Mouse (Mus musculus): ENCODE data around the gene Ndc80.
"Not testable (repeated sequence)": the region's sequence is repeated elsewhere in the genome, so short reads cannot be mapped to it uniquely, and the experiment has no call there.

Gene Ndc80

DNA sequence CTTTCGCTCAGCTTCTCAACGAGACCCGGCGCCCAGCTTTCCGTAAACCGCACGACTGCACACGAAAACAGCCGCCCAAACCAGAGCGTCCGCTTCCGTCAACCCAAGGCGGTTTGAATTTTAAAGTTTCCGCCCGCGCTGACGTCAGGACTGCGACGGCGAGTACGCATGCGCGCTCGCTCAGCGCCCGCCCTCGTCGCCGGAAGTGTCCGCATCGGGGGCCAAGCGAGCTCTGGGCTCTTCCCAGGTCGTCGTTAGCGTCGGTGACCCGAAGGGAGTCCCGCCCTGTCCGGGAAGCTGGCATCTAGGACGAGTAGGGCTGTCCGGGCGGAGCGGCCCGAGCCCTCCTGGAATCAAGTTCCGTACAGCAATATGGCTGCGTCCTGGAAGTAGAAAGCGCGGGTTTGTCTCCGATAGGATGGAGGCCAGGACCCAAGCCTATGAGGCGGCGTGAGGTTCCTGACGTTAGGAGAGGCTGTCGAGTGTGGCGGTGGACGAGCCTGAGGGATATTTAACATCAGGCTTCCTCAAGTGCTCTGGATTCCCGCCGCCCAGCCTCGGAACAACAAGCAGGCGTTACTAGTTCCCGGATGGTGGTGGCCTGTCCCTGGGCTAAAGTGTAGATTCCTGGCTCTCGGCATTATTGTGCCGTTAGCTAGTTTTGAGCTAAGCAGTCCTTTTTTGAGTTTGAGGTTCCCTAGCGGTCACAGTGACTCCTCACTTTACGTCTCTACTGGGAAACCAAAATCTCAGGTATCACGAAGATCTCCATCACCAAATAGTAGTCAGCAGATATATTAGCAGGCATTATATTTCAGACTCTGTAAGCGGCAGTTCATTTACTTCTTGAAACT lies at the start of gene Ndc80:
Gene Ndc80 (minus strand): TSS at position 147 of the 854 bp plus-strand sequence.
- peak; percentile 89 for DNase-seq (ENCODE audit: low spot score)

DNA sequence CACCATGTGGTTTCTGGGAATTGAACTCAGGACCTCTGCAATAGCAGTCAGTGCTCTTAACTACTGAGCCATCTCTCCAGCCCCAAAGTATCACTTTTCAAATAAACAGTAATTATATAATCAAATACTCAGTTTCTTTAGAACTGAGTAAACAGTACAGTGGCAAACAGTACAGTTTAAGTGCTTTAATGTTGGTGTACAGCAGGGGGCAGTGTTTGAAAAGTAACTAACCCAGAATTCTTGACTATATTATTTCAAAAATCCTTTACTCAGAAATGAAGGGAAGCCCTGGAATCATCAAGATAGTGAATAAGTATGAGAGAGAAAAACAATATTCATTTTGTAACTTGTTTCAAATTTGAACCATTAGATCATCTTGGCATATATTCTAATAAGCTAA lies 35.0 kb upstream of the Ndc80 start:
- DNase-seq (ENCODE audit: low spot score) = peak; percentile 26

DNA sequence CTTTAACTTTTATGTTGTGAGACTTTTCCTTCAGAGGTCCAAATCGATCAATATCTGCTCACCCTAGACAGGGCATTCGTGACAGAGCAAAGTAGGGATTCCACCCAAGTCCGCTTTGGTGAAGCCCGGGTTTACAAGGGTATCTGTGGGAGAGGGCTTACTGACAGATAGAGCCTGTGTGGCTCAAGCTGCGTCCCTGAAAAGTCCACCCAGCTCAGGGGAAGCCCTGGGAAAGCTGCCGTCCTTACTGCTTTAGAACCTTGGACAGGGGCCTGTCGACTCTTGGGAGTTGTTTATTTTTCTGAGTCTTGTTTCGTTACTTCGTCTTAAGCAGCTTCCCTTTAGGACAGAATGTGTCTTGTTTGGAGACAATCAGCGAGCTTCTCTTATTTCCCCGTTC lies 26.2 kb upstream of the Ndc80 start:
- no peak for DNase-seq (ENCODE audit: low spot score)

DNA sequence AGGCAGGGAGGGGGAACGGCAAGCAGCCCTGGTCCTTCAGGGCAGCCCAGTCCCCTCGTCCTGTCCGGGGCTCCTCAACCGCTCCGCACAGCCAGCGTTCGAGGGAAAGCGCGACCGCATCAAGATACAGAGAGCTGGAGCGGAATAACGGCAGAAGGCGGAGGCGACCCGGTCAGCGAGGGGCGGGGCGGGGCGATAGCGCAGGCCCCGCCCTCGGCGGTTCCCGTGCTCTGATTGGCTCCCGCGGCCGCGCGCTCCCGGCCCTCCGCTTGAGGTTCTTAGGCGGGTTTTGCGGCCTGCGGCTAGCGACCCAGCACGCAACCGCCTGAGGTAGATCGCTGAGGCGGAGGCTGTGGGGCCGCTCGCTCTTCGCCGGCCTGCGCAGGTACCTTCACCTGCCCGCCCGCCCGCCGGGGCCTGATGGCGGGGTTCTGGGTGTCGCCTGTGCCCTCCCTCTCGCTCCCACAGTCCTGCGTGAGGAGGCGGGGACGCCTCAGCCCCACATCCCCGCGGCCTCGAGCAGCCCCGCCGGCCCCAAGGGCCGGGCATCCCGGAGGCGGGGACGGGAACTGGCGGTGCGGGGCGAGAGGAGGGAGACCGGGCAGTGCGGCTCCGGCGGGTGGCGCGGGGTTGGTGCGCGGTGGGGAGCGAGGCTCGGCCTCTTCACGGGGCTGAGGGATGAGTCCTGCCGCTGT lies 25.2 kb upstream of the Ndc80 start, which contains the start of gene Spdya:
Gene Spdya (plus strand): TSS at position 305 of the 695 bp plus-strand sequence.
- peak; percentile 86 for DNase-seq (ENCODE audit: low spot score)

DNA sequence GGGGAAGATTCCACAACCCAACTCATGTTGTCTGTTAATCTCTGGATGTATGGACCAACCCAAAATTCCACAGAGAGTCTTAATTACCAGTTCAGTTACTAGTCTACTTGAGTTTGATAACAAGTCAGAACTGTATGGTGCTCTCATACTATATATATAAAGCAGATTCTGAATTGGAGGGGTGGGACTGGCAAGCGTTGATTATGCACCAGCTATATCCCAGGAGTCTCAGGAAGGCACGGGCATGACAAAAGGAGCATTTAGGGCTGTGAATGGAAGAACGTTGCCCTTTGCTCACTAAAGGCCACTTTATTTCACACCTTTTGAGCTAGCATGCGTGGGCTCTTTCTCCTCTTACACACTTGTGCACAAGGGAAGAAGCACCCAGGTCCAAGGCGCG lies 24.7 kb upstream of the Ndc80 start:
- DNase-seq (ENCODE audit: low spot score) = no peak

DNA sequence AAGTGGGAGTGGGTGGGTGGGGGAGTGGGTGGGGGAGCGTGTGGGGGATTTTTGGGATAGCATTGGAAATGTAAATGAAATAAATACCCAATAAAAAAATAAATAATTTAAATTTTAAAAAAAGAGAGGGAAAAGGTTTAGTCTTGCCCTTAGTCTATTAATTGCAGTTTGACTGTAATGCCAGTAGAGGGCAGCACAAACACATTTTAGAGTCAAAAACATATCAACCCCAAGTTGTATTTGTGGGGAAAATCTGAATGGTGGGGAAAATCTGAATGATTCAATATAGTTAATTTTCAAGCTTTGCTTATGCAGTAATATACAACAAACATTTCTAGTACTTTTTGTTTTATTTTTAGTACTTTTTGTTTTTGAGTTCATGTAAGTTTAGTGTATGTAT lies 21.9 kb upstream of the Ndc80 start:
- peak; percentile 46 for DNase-seq (ENCODE audit: low spot score)

DNA sequence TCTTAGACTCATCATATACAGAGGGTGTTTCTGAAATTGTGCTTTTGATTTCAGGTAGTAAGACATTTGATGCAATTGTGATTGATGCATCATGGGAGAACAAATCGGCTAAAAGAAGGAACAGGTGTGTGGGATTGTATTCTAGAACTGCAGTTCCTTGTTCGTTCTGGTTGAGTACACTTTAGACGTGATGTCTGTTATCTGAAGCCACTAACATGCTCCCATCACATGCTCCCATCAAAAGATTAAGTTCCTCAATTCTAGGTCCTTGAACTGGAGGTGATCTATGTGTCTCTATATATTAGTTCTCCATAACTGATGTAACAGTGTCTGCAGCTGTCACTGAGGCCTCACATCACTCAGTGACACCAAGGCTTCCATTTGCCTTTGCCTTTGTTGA lies 10.5 kb upstream of the Ndc80 start:
- no peak for DNase-seq (ENCODE audit: low spot score)

DNA sequence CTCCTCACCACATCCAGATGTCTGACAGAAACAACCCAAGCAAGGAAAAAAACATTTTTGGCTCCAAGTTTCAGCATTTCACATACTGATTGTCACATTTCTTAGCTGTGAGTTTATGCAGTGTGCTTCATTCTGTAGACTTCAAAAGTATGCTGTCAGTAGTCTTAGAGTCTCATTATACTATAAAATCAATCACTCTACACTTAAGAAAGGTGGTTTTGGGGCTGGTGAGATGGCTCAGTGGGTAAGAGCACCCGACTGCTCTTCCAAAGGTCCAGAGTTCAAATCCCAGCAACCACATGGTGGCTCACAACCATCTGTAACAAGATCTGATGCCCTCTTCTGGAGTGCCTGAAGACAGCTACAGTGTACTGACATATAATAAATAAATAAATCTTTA lies 8.9 kb upstream of the Ndc80 start:
- not testable (repeated sequence) for DNase-seq (ENCODE audit: low spot score)

DNA sequence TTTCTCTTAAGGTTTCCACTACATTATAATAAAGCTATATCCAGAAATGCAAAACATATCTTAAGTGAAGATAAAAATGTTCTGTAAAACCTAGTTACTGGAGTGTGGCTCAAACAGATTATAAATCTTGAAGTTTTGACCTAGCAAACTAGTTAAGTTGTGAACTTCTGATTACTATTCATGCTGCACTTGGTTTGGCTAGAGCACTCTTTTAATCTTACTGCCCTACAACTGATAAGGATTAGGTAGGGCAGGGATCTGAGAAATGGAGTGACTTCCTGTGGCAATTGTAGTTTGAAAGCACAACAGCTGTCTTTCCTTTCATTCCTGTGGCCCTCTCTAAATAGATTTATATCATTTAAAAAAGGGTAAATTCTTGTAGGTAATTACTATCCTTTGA lies 1.4 kb upstream of the Ndc80 start:
- DNase-seq (ENCODE audit: low spot score) = no peak

DNA sequence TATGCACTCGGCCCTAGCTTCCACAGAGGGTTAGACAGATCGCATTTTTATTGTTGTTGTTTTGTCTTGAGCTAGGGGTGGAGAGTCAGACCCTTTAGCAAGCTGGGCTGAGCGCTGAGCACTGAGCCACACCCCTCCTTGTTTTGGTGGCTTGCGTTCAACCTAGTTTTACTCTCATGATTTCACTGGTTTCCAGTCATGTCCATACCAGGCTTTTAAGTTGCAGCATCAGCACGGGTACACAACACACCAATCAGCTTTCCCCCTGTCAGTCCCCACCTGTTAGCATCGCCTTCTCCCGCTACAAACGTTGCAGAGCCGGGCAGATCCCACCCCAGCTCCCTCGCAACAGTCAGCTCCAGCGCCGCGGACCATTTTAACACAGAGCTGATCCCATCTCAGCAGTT lies 352 bp downstream of the Ndc80 start:
- DNase-seq (ENCODE audit: low spot score) = no peak

DNA sequence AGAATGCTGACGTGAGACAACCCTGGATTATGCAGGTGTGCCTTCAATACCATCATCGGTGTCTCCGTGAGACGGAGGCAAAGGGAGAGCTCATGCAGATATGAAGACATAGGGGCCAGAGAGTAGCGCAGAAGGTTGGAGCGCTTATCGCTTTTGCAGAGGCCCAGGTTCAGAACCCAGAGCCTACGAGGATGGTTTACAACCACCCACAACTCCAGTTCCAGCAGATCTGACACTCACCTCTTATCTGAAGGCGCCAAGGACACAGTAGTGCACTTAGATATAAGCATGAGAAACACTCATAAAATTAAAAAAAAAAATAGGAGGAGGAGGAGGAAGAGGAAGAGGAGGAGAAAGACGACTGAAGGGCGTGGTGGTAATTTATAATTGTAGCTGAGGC lies 16.4 kb downstream of the Ndc80 start:
- DNase-seq (ENCODE audit: low spot score) = no peak

DNA sequence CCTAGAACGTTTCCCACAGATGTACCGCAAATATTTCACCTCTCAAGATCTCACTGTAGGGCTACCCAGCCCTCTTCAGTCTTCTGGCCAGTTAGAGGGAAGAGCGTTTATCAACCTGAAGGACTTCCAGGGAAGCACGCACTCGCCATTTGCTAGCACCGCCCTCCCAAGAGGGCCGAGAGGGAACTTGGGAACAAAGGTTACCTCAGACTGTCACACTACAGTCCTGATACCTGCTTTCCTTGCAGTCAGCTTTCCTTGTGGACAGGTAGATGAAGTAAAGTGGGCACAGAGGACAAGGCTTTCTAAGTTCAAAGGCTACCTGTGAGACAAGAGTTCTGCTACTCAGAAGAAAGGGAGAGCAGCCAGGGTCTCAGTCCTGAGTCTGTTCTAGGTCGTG lies 19.8 kb downstream of the Ndc80 start:
- DNase-seq (ENCODE audit: low spot score) = no peak

DNA sequence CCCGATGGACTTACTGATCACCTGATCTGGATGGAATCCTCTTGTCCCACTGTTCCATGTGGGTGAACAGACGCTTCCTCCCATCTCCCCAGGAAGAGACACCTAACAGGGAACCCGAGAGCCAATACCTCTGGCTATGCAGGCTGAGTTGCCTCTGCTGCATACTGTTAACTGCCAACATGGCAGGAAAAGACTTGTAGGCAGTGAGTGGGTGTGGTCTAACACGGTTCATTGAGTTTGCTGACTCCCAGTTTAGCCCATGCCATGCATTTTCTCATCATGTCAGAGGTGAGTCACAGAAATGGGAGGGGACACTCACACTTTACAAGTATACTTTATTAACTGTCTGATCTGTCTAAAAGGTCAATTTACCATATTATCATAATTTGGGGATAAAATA lies 30.9 kb downstream of the Ndc80 start:
- no peak for DNase-seq (ENCODE audit: low spot score)

DNA sequence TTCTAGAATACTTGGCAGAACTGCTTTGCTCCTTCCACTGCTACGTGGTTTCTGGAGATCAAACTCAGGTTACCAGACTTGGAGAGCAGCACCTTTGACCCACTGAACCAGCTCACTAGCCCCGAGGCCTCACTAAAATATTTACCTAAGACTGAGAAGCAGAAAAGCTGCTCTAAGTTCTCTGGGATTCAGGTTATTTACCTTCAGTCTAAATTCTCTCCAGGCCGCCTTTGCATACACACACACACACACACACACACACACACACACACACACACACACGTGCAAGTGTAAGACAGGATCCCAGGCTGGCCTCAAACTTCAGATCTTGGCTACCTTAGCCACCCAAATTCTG lies 35.3 kb downstream of the Ndc80 start:
- DNase-seq (ENCODE audit: low spot score) = no peak

DNA sequence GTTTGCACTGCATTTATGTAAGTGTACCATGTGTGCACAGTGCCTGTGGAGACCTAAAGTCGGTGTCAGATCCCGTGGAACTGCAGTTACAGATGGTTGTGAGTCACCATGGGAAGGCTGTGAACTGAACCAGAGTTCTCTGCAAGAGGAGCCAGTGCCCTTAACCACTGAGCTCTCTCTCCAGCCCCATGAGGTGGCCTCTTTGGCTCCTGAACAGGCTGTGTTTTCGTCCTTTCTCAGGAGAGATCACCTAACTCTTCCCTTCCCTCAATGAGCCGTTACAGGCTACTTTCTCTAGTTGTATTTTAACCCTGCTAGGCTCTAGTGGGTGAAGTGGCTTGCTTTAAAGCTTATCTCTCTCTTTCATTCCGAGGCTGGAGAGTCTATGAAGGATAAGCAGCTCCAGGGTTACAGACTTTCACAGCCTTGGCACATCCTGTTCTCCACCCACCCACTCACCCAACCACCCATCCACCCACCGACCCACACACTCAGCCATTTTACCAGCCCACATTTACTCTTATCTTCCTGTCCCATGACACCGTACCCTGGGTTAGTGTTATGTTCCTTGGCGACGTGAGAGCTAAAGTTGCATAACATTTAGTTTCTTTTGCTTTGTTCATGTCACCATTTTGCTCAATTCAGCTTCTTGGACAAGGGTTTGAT lies 35.9 kb downstream of the Ndc80 start:
- DNase-seq (ENCODE audit: low spot score) = peak; percentile 58

DNA sequence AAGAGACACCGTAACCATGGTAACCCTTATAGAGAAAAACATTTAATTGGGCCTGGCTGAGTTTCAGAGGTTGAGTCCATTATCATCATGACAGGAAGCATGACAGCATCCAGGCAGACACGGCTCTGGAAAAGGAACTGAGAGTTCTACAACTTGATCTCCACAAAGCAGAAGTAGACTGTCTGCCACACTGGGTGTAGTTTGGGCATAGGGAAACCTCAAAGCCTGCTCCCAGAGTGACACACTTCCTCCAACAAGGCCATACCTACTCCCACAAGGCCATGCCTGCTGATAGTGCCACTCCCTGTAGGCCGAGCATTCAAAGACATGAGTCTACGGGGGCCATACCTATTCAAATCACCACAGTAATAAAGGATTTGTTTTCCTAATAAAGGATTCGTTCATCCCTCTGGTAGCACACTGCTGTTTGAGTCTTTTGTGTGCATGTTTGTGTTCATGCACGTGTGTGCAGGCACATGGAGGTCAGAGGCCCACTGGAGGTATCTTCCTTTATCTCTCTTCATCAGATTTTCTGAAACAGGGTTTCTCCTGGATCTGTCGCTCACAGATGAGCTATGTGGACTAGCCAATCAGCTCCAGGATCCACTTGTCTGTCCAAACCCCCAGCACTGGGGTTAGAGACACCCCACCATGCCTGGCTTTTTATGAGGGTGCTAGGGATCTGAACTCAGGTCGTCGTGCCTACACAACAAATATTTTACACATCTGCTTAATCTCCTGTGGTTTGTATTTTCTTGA lies 36.8 kb downstream of the Ndc80 start:
- DNase-seq (ENCODE audit: low spot score) = no peak

DNA sequence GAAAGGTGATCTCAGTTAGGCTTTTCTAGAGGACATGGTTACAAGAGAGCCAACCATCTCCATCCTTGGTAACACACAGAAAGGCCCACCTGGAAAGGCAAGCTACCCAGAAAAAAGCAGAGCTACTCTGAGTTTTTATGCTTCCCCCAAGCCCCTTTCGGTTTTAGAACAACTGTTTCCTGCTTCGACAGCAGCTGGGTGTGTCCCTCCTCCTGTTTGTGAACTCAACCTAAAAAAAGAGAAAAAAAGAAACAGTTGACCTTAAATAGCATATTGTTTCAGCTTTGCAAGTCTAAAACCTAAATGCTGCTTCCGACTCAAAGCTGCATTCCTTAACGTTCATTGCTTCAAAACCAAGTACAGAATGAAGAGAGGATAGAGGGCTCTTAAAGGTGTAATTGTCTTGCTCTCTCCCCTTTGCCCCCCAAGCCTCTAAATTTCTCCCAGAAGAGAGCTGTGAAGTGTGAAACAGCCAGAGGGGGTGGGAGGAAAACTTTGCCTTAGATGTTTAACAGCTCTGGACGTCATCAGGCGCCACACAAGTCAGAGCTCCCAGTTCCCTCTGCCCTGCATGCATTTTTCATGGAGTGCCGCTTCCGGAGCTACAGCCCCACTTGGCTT lies 40.3 kb downstream of the Ndc80 start:
- DNase-seq (ENCODE audit: low spot score) = no peak

DNA sequence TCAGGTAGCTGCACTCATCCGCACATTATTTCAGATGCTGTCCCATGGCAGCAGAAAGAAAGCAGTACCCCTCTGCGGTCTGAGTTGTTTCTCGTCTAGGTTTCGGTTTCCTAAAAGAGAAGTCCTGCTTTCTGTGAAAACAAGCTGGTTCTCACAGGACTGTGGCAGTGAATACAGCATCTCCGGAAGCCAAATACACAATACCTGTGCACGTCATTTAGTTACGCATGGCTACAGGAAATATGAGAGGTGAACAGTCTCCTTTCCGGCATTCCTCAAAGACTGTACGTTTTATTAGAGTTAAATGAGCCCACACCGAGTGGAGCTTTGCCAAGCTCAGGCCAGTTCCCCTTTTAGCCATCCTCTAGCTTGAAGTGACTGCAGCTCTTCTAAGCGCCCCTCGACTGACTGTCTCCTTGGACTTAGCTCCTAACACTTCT lies 40.8 kb downstream of the Ndc80 start:
- DNase-seq (ENCODE audit: low spot score) = no peak

DNA sequence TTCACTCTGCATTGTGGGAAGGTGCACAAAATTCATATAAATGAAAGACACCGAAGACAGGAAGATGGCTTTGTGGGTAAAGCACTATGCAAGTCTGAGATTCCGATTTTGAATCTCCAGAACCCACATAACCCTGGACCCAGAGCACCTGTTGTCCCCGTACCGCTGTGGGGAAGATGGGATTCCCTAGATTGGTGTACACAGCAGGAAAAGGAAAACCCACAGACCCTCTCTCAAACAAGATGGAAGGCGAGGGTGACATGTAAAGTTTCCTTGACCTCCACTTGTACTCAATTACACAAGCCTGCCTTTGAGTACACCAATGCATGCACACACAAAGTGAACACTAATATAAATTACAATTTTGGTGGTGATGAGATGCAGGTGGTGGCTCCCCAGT lies 41.9 kb downstream of the Ndc80 start:
- no peak for DNase-seq (ENCODE audit: low spot score)

DNA sequence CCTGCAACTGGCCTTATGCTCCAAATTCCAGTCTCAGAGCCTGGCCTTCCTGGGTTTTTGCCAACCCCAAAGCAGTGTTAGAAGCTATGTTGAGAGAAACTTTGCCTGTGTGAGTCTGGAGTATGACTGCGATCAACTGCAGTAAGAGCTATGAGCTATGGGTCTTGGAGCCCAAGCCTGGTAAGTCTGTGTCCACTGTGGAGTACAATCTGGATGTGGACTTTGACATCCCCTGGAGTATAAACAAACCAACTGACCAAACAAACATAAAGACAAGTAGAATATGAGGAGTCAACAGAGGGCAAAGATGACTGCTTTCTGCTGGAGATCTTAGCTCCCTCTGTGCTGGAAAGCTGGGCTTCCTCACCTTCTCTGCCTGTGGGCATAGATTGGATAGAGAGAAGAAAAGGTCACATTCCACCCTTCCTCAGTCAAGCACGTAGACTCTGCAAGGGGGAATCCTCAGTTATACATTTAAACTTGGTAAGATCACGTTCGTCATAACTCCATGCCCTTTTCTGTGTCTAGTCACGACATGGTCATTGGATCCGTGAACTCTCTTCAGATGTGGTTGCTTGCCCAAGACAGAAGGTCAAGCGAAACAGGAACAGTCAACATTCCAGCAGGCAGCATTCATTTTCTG lies 43.1 kb downstream of the Ndc80 start:
- no peak for DNase-seq (ENCODE audit: low spot score)

DNA sequence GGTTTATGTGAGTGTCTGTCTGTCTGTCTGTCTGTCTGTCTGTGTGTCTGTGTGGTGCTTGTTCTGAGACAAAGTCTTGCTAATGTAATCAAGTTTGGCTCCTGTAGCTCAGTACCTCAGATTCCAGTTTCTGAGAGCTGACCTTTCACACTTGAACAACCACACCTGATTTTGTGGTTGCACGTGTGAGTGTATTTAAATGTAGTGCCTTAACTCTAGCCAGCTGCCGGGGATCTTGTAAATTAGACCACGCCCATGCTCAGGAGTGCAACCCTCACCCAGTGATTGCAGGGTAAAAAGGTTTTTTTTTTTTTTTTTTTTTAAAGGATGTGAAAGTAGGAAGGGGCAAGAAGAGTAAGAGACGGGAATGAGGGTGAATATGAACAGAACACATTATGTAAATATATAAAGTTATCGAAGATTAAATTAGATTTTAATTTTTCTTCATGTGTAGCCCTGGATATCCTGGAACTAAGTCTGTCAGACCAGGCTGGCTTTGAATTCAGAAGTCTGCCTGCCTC lies 47.2 kb downstream of the Ndc80 start:
- no peak for DNase-seq (ENCODE audit: low spot score)
